Mouse (Mus musculus): ENCODE data around the gene Ucma. TPM values are rescaled to one million over a fixed set of nuclear protein-coding genes. Genes with fewer than 3 reads are reported as not detected.

Ucma gene
- total RNA-seq, 2 experiments from 2014 or later: 0.65 to 2.0 TPM

GRCm38 (mm10) chr2:5029808-5030207 lies 53.9 kb downstream of the Ucma start:
- no peak overlapping the region for H3K27ac ChIP-seq
- intact Hi-C loops (cut with DNase I): loop anchor here (5.0 kb wide), 1 partner anchor 38 kb away; no protein-coding TSS in a partner anchor
- no peak overlapping the region for H3K4me3 ChIP-seq
- TF ChIP-seq CTCF (IDR thresholded peaks at IDR 0.05): no peak
- DNase-seq (ENCODE audit: extremely low spot score in 1 of 2, low spot score in 2 of 2): no peak

DNA sequence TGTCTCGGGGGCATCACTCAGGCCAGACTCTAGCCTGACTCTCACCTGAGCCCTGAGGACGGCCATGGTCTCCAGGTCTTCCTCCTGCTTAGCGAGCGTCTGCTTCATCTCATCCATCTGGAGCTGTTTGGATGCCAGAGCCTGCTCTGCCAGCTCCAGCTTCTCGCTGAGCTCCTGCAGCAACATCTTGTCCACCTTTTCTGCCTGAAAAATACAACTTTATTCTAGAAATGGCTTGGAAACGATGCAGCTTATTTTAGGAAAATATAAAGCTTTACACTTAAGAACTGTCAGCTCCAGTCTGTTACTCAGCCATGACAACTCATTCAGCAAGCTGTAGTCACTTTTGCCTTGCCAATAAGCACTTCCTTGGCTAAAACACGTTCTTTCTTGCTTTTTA lies 55.3 kb downstream of the Ucma start:
- intact Hi-C loops (cut with DNase I): loop anchor here (5.0 kb wide), 1 partner anchor 39 kb away; no protein-coding TSS in a partner anchor
- Histone ChIP-seq H3K27ac (no peak overlapping the region; the same call in 1 of the 2 replicates), H3K4me3 (no peak overlapping the region)
- peak in 1 of 2 experiments; percentile 40 for DNase-seq (ENCODE audit: extremely low spot score in 1 of 2, low spot score in 2 of 2)
- no peak for TF ChIP-seq CTCF (IDR thresholded peaks at IDR 0.05)

- Histone ChIP-seq H3K27ac (no peak overlapping the region), H3K4me3 (no peak overlapping the region)
- DNase-seq (ENCODE audit: extremely low spot score in 1 of 2, low spot score in 2 of 2): no peak
- intact Hi-C loops (cut with DNase I): loop anchor here (5.0 kb wide), 1 partner anchor 40 kb away; no protein-coding TSS in a partner anchor
- no peak for TF ChIP-seq CTCF (IDR thresholded peaks at IDR 0.05)
These were observed 56.7 kb downstream of the Ucma start for GRCm38 (mm10) chr2:5032665-5033064.

GRCm38 (mm10) chr2:5033546-5034420 lies 57.9 kb downstream of the Ucma start:
- DNase-seq (ENCODE audit: extremely low spot score in 1 of 2, low spot score in 2 of 2): no peak

GRCm38 (mm10) chr2:5034801-5035200 lies 58.9 kb downstream of the Ucma start:
- TF ChIP-seq CTCF (IDR thresholded peaks at IDR 0.05): no peak

More at GRCm38 (mm10) chr2:5033546-5034420, 57.9 kb downstream of the Ucma start:
- intact Hi-C loops (cut with DNase I): loop anchor here (5.0 kb wide), 1 partner anchor 41 kb away; no protein-coding TSS in a partner anchor
- Histone ChIP-seq H3K27ac (no peak overlapping the region), H3K4me3 (no peak overlapping the region)
- TF ChIP-seq CTCF (IDR thresholded peaks at IDR 0.05): no peak

GRCm38 (mm10) chr2:5035241-5035640 lies 59.3 kb downstream of the Ucma start:
- TF ChIP-seq CTCF (IDR thresholded peaks at IDR 0.05): no peak
- no peak overlapping the region for H3K4me3 ChIP-seq
- intact Hi-C loops (cut with DNase I): no loop called here

More at GRCm38 (mm10) chr2:5034801-5035200, 58.9 kb downstream of the Ucma start:
- H3K4me3 ChIP-seq: no peak overlapping the region
- intact Hi-C loops (cut with DNase I): loop anchor here (5.0 kb wide), 1 partner anchor 42 kb away; no protein-coding TSS in a partner anchor
- no peak overlapping the region for H3K27ac ChIP-seq
- no peak for DNase-seq (ENCODE audit: extremely low spot score in 1 of 2, low spot score in 2 of 2)

More at GRCm38 (mm10) chr2:5035241-5035640, 59.3 kb downstream of the Ucma start:
- DNase-seq (ENCODE audit: extremely low spot score in 1 of 2, low spot score in 2 of 2): no peak
- no peak overlapping the region for H3K27ac ChIP-seq

Other genes starting within 250 kb of the Ucma start
- gene Sephs1, start 94.6 kb upstream of the Ucma start, total RNA-seq (2021): 10 to 100 TPM; 19.0 to 19.9 TPM
- gene Phyh, start 57.1 kb upstream of the Ucma start, total RNA-seq (2021): 100 to 1,000 TPM in 1 of 2 experiments, 10 to 100 TPM in 1; 97.0 to 103 TPM
- gene Mcm10, start 36.7 kb downstream of the Ucma start, total RNA-seq (2021): 1 to 10 TPM in 1 of 2 experiments, under 1 TPM in 1; 0.72 to 1.2 TPM
- gene Optn, start 87.9 kb downstream of the Ucma start, total RNA-seq (2021): 10 to 100 TPM; 16.7 to 20.4 TPM
- gene Ccdc3, start 161.7 kb downstream of the Ucma start, total RNA-seq (2021): 10 to 100 TPM; 14.2 to 19.4 TPM

All from left cerebral cortex, adult 2 months (tissue).